Mouse (Mus musculus) C2C12 (cell line): ENCODE data around the gene Nsg2.
"Not testable (repeated sequence)": the region's sequence is repeated elsewhere in the genome, so short reads cannot be mapped to it uniquely, and the experiment has no call there.

ENCODE experiments used
- CEBPB ChIP-seq: IDR thresholded peaks from one replicate; pipeline ENCODE4 v1.6.1; 2011; ENCODE audit warnings: low read depth, mild to moderate bottlenecking, control low read depth, moderate library complexity
- CTCF ChIP-seq: IDR thresholded peaks from one replicate; pipeline ENCODE4 v1.5.1; 2011; ENCODE audit not compliant: control insufficient read depth, insufficient read depth, insufficient read length
- MAX ChIP-seq: IDR thresholded peaks from one replicate; pipeline ENCODE4 v1.6.1; 2011; ENCODE audit warnings: mild to moderate bottlenecking, control low read depth
- MYOD1 ChIP-seq: IDR thresholded peaks from one replicate; pipeline ENCODE4 v1.6.1; 2011; ENCODE audit warnings: low read depth; ENCODE audit not compliant: control insufficient read depth, insufficient read length
- USF1 ChIP-seq: IDR thresholded peaks from one replicate; pipeline ENCODE4 v1.6.1; 2011; ENCODE audit warnings: low read depth, mild to moderate bottlenecking, control low read depth, moderate library complexity

GRCm38 (mm10) chr11:32008049-32008448 lies 7.8 kb downstream of the Nsg2 start:
- TF ChIP-seq CTCF, USF1, MAX, CEBPB, MYOD1: not testable (repeated sequence)
